Mouse (Mus musculus): ENCODE results near the gene Palb2. TPM values are rescaled to one million over a fixed set of nuclear protein-coding genes. Genes with fewer than 3 reads are reported as not detected.
A peak's percentile ranks its signal among the peaks of the same experiment; 100 is the strongest.

Gene Palb2
- total RNA-seq, 2 experiments from 2014 or later = 1.1 to 1.7 TPM

- peak in 1 of 2 experiments; percentile 12 for DNase-seq (ENCODE audit: low spot score in 2 of 2)
These were observed 31.6 kb downstream of the Palb2 start for GRCm38 (mm10) chr7:122101014-122101746.

- DNase-seq (ENCODE audit: low spot score in 2 of 2) = peak; percentile 17 to 26
These were observed 33.6 kb downstream of the Palb2 start for GRCm38 (mm10) chr7:122099222-122099621.

- DNase-seq (ENCODE audit: low spot score in 2 of 2) = no peak
These were observed 34.8 kb downstream of the Palb2 start for GRCm38 (mm10) chr7:122098009-122098408.

- DNase-seq (ENCODE audit: low spot score in 2 of 2) = no peak
These were observed 38.0 kb downstream of the Palb2 start for GRCm38 (mm10) chr7:122094564-122095330.

- no peak for DNase-seq (ENCODE audit: low spot score in 2 of 2)
These were observed 45.4 kb downstream of the Palb2 start for GRCm38 (mm10) chr7:122087195-122087982.

GRCm38 (mm10) chr7:122081071-122081470 is 51.7 kb downstream of the Palb2 start:
- DNase-seq (ENCODE audit: low spot score in 2 of 2) = no peak

GRCm38 (mm10) chr7:122079798-122080554 is 52.8 kb downstream of the Palb2 start:
- no peak for DNase-seq (ENCODE audit: low spot score in 2 of 2)

- no peak for DNase-seq (ENCODE audit: low spot score in 2 of 2)
These were observed 58.4 kb downstream of the Palb2 start for GRCm38 (mm10) chr7:122074374-122074773.

- peak; percentile 10 to 17 for DNase-seq (ENCODE audit: low spot score in 2 of 2)
These were observed 65.0 kb downstream of the Palb2 start for GRCm38 (mm10) chr7:122067517-122068381.

GRCm38 (mm10) chr7:122066945-122067516 is 65.8 kb downstream of the Palb2 start, which contains the start of the genes Ubfd1 and Ears2:
Ubfd1 (plus strand) TSS chr7:122067175.
Ears2 (minus strand) TSS chr7:122067263.
- peak; percentile 96 for DNase-seq (ENCODE audit: low spot score in 2 of 2)

GRCm38 (mm10) chr7:122066102-122066944 is 66.5 kb downstream of the Palb2 start:
- DNase-seq (ENCODE audit: low spot score in 2 of 2) = no peak

- DNase-seq (ENCODE audit: low spot score in 2 of 2) = no peak
These were observed 67.1 kb downstream of the Palb2 start for GRCm38 (mm10) chr7:122065656-122066055.

Other genes with a start within 250 kb of the Palb2 start
- gene Cog7, start 151.3 kb downstream of the Palb2 start, total RNA-seq (2021) = 10 to 100 TPM; 44.3 to 46.2 TPM
- gene Gga2, start 111.8 kb downstream of the Palb2 start, total RNA-seq (2021) = 10 to 100 TPM; 30.5 to 32.5 TPM
- gene Ubfd1, start 65.8 kb downstream of the Palb2 start, total RNA-seq (2021) = 10 to 100 TPM; 56.5 to 66.8 TPM
- 1 to 10 TPM; 8.2 to 9.3 TPM for gene Ears2, start 65.7 kb downstream of the Palb2 start, total RNA-seq (2021)
- gene Ndufab1, start 31.1 kb downstream of the Palb2 start, total RNA-seq (2021) = 100 to 1,000 TPM; 290 to 310 TPM
- 10 to 100 TPM; 89.5 to 95.1 TPM for gene Dctn5, start 56 bp upstream of the Palb2 start, total RNA-seq (2021)
- gene Plk1, start 26.5 kb upstream of the Palb2 start, total RNA-seq (2021) = 1 to 10 TPM; 1.0 to 1.4 TPM
- under 1 TPM; 0.40 to 0.67 TPM for gene Ern2, start 53.2 kb upstream of the Palb2 start, total RNA-seq (2021)
- gene Chp2, start 86.5 kb upstream of the Palb2 start, total RNA-seq (2021) = 1 to 10 TPM; 4.3 to 4.6 TPM
- gene Prkcb, start 155.8 kb upstream of the Palb2 start, total RNA-seq (2021) = 100 to 1,000 TPM; 871 to 890 TPM

All from left cerebral cortex, adult 18-20 months (tissue).